ENCODE assay signal across 7 mouse cellular contexts in the genomic region with DNA sequence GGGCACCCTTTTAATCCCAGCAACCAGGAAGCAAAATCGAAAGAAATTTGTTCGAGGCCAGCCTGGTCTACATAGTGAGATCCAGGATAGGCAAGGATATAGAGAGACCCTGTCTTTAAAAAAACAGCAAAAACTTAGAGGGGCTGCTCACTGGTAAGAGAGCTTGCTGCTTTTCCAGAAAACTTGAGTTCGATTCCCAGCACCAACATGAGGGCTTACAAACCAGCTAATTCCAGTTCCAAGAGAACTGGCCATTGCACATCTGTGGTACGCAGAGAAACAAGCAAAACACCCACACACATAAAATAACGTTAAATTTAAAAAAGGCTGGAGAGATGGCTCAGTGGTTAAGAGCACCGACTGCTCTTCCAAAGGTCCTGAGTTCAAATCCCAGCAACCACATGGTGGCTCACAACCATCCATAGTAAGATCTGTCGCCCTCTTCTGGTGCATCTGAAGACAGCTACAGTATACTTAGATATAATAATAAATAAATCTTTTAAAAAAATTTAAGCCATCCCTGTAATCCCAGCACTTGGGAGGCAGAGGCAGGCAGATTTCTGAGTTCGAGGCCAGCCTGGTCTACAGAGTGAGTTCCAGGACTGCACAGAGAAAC. TPM values are rescaled to one million over a fixed set of nuclear protein-coding genes. Genes with fewer than 3 reads are reported as not detected.
DNase-seq lines count a peak whose midpoint lies in the region; ATAC-seq and TF ChIP-seq lines count a peak whose summit lies in the region.
"Not testable (repeated sequence)": the region's sequence is repeated elsewhere in the genome, so short reads cannot be mapped to it uniquely, and the experiment has no call there.

No protein-coding gene starts in this region.

- peak overlapping the region; percentile 93 for H3K4me3 ChIP-seq in embryonic facial prominence, embryonic 15.5 days (replicated peaks)
- H3K4me3 ChIP-seq in heart, embryonic 13.5 days: peak overlapping the region; percentile 94
- H3K4me3 ChIP-seq in intestine, embryonic 16.5 days (ENCODE audit: low read length): peak overlapping the region; percentile 96
- H3K4me3 ChIP-seq in liver, embryonic 11.5 days (ENCODE audit: low read depth, low read length): peak overlapping the region; percentile 93
- H3K4me3 ChIP-seq in midbrain, embryonic 11.5 days (ENCODE audit: low read depth, low read length): peak overlapping the region; percentile 90
- not testable (repeated sequence) for H3K4me3 ChIP-seq in small intestine, adult 2 months (ENCODE audit: low read depth, low read length)

- DNase-seq in R1 (ENCODE audit: low read depth, low spot score): peak; percentile 43
- not testable (repeated sequence) for DNase-seq in liver, embryonic 11.5 days (ENCODE audit: low spot score); midbrain, embryonic 11.5 days (ENCODE audit: low spot score, missing footprints)

- not testable (repeated sequence) for TF ChIP-seq CTCF in small intestine, adult 2 months (IDR thresholded peaks at IDR 0.05; ENCODE audit: extremely low read depth, insufficient read length, insufficient replicate concordance, low read depth, low read length)

- not testable (repeated sequence) for ATAC-seq in embryonic facial prominence, embryonic 15.5 days (ENCODE audit: insufficient number of reproducible peaks, low FRiP score, low TSS enrichment, low read depth); heart, embryonic 13.5 days (ENCODE audit: extremely low read depth, insufficient number of reproducible peaks, low FRiP score, low TSS enrichment); intestine, embryonic 16.5 days; liver, embryonic 11.5 days (replicated peaks; ENCODE audit: low FRiP score); midbrain, embryonic 11.5 days (ENCODE audit: low FRiP score)

- 77% methylated on average over 8 of the region's 8 CpGs for WGBS in embryonic facial prominence, embryonic 15.5 days
- WGBS in heart, embryonic 13.5 days: 70% methylated on average over 8 of the region's 8 CpGs
- 69% methylated on average over 8 of the region's 8 CpGs for WGBS in intestine, embryonic 16.5 days
- WGBS in liver, embryonic 11.5 days: 71% methylated on average over 8 of the region's 8 CpGs
- WGBS in midbrain, embryonic 11.5 days: 81% methylated on average over 8 of the region's 8 CpGs
- 61% methylated on average over 8 of the region's 8 CpGs for WGBS in small intestine, adult 2 months

- peaks cover 23% of the 10 kb centered on the region for H3K4me1 ChIP-seq in embryonic facial prominence, embryonic 15.5 days
- H3K4me1 ChIP-seq in heart, embryonic 13.5 days: peaks cover 28% of the 10 kb centered on the region
- H3K4me1 ChIP-seq in intestine, embryonic 16.5 days (ENCODE audit: control insufficient read depth, insufficient read depth, low read length): peaks cover 15% of the 10 kb centered on the region
- H3K4me1 ChIP-seq in liver, embryonic 11.5 days (replicated peaks; ENCODE audit: control insufficient read depth, insufficient read depth, low read length): peaks cover 19% of the 10 kb centered on the region
- peaks cover 17% of the 10 kb centered on the region for H3K4me1 ChIP-seq in midbrain, embryonic 11.5 days (ENCODE audit: control insufficient read depth, insufficient read depth, low read length)
- H3K4me1 ChIP-seq in small intestine, adult 2 months (ENCODE audit: control insufficient read depth, insufficient read depth, insufficient read length, low read length): peaks cover 14% of the 10 kb centered on the region; the same call in 1 of the 2 replicates

- H3K36me3 ChIP-seq in embryonic facial prominence, embryonic 15.5 days; heart, embryonic 13.5 days; intestine, embryonic 16.5 days (ENCODE audit: control insufficient read depth, insufficient read depth, low read length); liver, embryonic 11.5 days (ENCODE audit: control insufficient read depth, insufficient read depth, low read length); midbrain, embryonic 11.5 days (ENCODE audit: control insufficient read depth, insufficient read depth, low read length); small intestine, adult 2 months (ENCODE audit: control insufficient read depth, insufficient read depth, low read length): not testable (repeated sequence)

- peak overlapping the region; percentile 97 for H3K27ac ChIP-seq in embryonic facial prominence, embryonic 15.5 days (replicated peaks)
- H3K27ac ChIP-seq in heart, embryonic 13.5 days (replicated peaks): peak overlapping the region; percentile 96
- H3K27ac ChIP-seq in intestine, embryonic 16.5 days (ENCODE audit: low read length): peak overlapping the region; percentile 96
- H3K27ac ChIP-seq in liver, embryonic 11.5 days (ENCODE audit: low read depth, low read length): peak overlapping the region; percentile 75
- H3K27ac ChIP-seq in midbrain, embryonic 11.5 days (ENCODE audit: low read depth, low read length): not testable (repeated sequence)
- peak overlapping the region; percentile 84 for H3K27ac ChIP-seq in small intestine, adult 2 months (ENCODE audit: insufficient read depth, low read depth, low read length)

- peak overlapping the region; percentile 64 for H3K4me2 ChIP-seq in embryonic facial prominence, embryonic 15.5 days (replicated peaks)
- peak overlapping the region; percentile 96 for H3K4me2 ChIP-seq in heart, embryonic 13.5 days
- H3K4me2 ChIP-seq in intestine, embryonic 16.5 days (ENCODE audit: low read depth, low read length): peak overlapping the region; percentile 60
- H3K4me2 ChIP-seq in liver, embryonic 11.5 days: peak overlapping the region; percentile 71
- H3K4me2 ChIP-seq in midbrain, embryonic 11.5 days: peak overlapping the region; percentile 84

- H3K9me3 ChIP-seq in embryonic facial prominence, embryonic 15.5 days (replicated peaks); heart, embryonic 13.5 days; intestine, embryonic 16.5 days (ENCODE audit: control insufficient read depth, low read length); liver, embryonic 11.5 days (ENCODE audit: control insufficient read depth, low read length); midbrain, embryonic 11.5 days (ENCODE audit: control insufficient read depth, low read length): not testable (repeated sequence)

- H3K27me3 ChIP-seq in embryonic facial prominence, embryonic 15.5 days; heart, embryonic 13.5 days (replicated peaks); intestine, embryonic 16.5 days (replicated peaks; ENCODE audit: control insufficient read depth, insufficient read depth, low read length); liver, embryonic 11.5 days (replicated peaks; ENCODE audit: control insufficient read depth, insufficient read depth, low read length); midbrain, embryonic 11.5 days (ENCODE audit: control insufficient read depth, insufficient read depth, low read length); small intestine, adult 2 months (ENCODE audit: control insufficient read depth, insufficient read depth, low read length): not testable (repeated sequence)

- H3K9ac ChIP-seq in embryonic facial prominence, embryonic 15.5 days: peak overlapping the region; percentile 62; the same call in 1 of the 2 replicates
- peak overlapping the region; percentile 90 for H3K9ac ChIP-seq in heart, embryonic 13.5 days
- H3K9ac ChIP-seq in intestine, embryonic 16.5 days (ENCODE audit: low read depth, low read length): peak overlapping the region; percentile 84
- H3K9ac ChIP-seq in liver, embryonic 11.5 days (ENCODE audit: low read depth, low read length): peak overlapping the region; percentile 74
- peak overlapping the region; percentile 86 for H3K9ac ChIP-seq in midbrain, embryonic 11.5 days (ENCODE audit: low read length)

- TF ChIP-seq POLR2A in small intestine, adult 2 months (IDR thresholded peaks at IDR 0.05; ENCODE audit: low read depth, low read length): not testable (repeated sequence)

RNA-seq across cellular contexts. Expression of a gene that starts 1.0 kb away (rescaled TPM):
- 74.1 and 74.5 TPM in 2 replicates for polyA plus RNA-seq in embryonic facial prominence, embryonic 15.5 days (2015; fragmentation: Nextera tagmentation; extraction: Ambion mirVana)
- polyA plus RNA-seq in heart, embryonic 13.5 days (2015; fragmentation: Nextera tagmentation; extraction: Ambion mirVana): 48.4 and 48.6 TPM in 2 replicates
- 73.1 and 77.0 TPM in 2 replicates for polyA plus RNA-seq in intestine, embryonic 16.5 days (2015; fragmentation: Nextera tagmentation; extraction: Ambion mirVana)
- polyA plus RNA-seq in liver, embryonic 11.5 days (2014; fragmentation: Nextera tagmentation; extraction: Ambion mirVana): 92.4 and 104 TPM in 2 replicates
- 108 and 113 TPM in 2 replicates for polyA plus RNA-seq in midbrain, embryonic 11.5 days (2014; fragmentation: Nextera tagmentation; extraction: Ambion mirVana)
- polyA plus RNA-seq in small intestine, adult 2 months (2012; rRNA removed): 38.2 and 65.3 TPM in 2 replicates

RNA-seq across cellular contexts. Expression of a gene that starts 1.0 kb away (rescaled TPM):
- polyA plus RNA-seq in embryonic facial prominence, embryonic 15.5 days (2015; fragmentation: Nextera tagmentation; extraction: Ambion mirVana): 30.9 and 36.3 TPM in 2 replicates
- polyA plus RNA-seq in heart, embryonic 13.5 days (2015; fragmentation: Nextera tagmentation; extraction: Ambion mirVana): 21.5 and 26.8 TPM in 2 replicates
- polyA plus RNA-seq in intestine, embryonic 16.5 days (2015; fragmentation: Nextera tagmentation; extraction: Ambion mirVana): 29.4 and 30.1 TPM in 2 replicates
- polyA plus RNA-seq in liver, embryonic 11.5 days (2014; fragmentation: Nextera tagmentation; extraction: Ambion mirVana): 19.4 and 30.1 TPM in 2 replicates
- 12.9 and 27.2 TPM in 2 replicates for polyA plus RNA-seq in midbrain, embryonic 11.5 days (2014; fragmentation: Nextera tagmentation; extraction: Ambion mirVana)
- polyA plus RNA-seq in small intestine, adult 2 months (2012; rRNA removed): 10.0 and 19.1 TPM in 2 replicates

RNA-seq across cellular contexts. Expression of a gene that starts 18.7 kb away (rescaled TPM):
- polyA plus RNA-seq in embryonic facial prominence, embryonic 15.5 days (2015; fragmentation: Nextera tagmentation; extraction: Ambion mirVana): 66.5 and 70.2 TPM in 2 replicates
- polyA plus RNA-seq in heart, embryonic 13.5 days (2015; fragmentation: Nextera tagmentation; extraction: Ambion mirVana): 45.5 and 50.8 TPM in 2 replicates
- 47.3 and 49.4 TPM in 2 replicates for polyA plus RNA-seq in intestine, embryonic 16.5 days (2015; fragmentation: Nextera tagmentation; extraction: Ambion mirVana)
- 49.9 and 54.0 TPM in 2 replicates for polyA plus RNA-seq in liver, embryonic 11.5 days (2014; fragmentation: Nextera tagmentation; extraction: Ambion mirVana)
- 108 and 111 TPM in 2 replicates for polyA plus RNA-seq in midbrain, embryonic 11.5 days (2014; fragmentation: Nextera tagmentation; extraction: Ambion mirVana)
- 27.1 and 33.5 TPM in 2 replicates for polyA plus RNA-seq in small intestine, adult 2 months (2012; rRNA removed)

RNA-seq across cellular contexts. Expression of a gene that starts 26.7 kb away (rescaled TPM):
- polyA plus RNA-seq in embryonic facial prominence, embryonic 15.5 days (2015; fragmentation: Nextera tagmentation; extraction: Ambion mirVana): 69.4 and 73.8 TPM in 2 replicates
- polyA plus RNA-seq in heart, embryonic 13.5 days (2015; fragmentation: Nextera tagmentation; extraction: Ambion mirVana): 40.7 and 44.1 TPM in 2 replicates
- 61.4 and 65.8 TPM in 2 replicates for polyA plus RNA-seq in intestine, embryonic 16.5 days (2015; fragmentation: Nextera tagmentation; extraction: Ambion mirVana)
- polyA plus RNA-seq in liver, embryonic 11.5 days (2014; fragmentation: Nextera tagmentation; extraction: Ambion mirVana): 46.2 and 49.8 TPM in 2 replicates
- polyA plus RNA-seq in midbrain, embryonic 11.5 days (2014; fragmentation: Nextera tagmentation; extraction: Ambion mirVana): 34.1 and 35.6 TPM in 2 replicates
- 24.8 and 41.9 TPM in 2 replicates for polyA plus RNA-seq in small intestine, adult 2 months (2012; rRNA removed)

RNA-seq across cellular contexts. Expression of a gene that starts 26.7 kb away (rescaled TPM):
- polyA plus RNA-seq in embryonic facial prominence, embryonic 15.5 days (2015; fragmentation: Nextera tagmentation; extraction: Ambion mirVana): 1.2 and 1.9 TPM in 2 replicates
- polyA plus RNA-seq in heart, embryonic 13.5 days (2015; fragmentation: Nextera tagmentation; extraction: Ambion mirVana): 0.04 TPM in 1 of 2 replicates, not detected in the other
- polyA plus RNA-seq in intestine, embryonic 16.5 days (2015; fragmentation: Nextera tagmentation; extraction: Ambion mirVana): 0.06 TPM in 1 of 2 replicates, not detected in the other
- 0.05 TPM in 1 of 2 replicates, not detected in the other for polyA plus RNA-seq in liver, embryonic 11.5 days (2014; fragmentation: Nextera tagmentation; extraction: Ambion mirVana)
- polyA plus RNA-seq in midbrain, embryonic 11.5 days (2014; fragmentation: Nextera tagmentation; extraction: Ambion mirVana): 0.07 and 0.11 TPM in 2 replicates
- polyA plus RNA-seq in small intestine, adult 2 months (2012; rRNA removed): 0.09 and 0.11 TPM in 2 replicates
